Mouse (Mus musculus): ENCODE measurements around the gene F13b.

- TF ChIP-seq ZC3H11A (IDR thresholded peaks at IDR 0.05; ENCODE audit: low read depth, low read length) (no peak), CHD1 (IDR thresholded peaks at IDR 0.05; ENCODE audit: low read depth, low read length) (no peak), CTCF (IDR thresholded peaks at IDR 0.05 in 2 of 3, conservative IDR thresholded peaks at IDR 0.05 in 1 of 3; ENCODE audit: control insufficient read depth in 1 of 3, insufficient read depth in 1 of 3, low read depth in 2 of 3, low read length in 3 of 3, poor library complexity in 1 of 3, severe bottlenecking in 1 of 3) (no peak)
These were observed 47.0 kb downstream of the F13b start for GRCm38 (mm10) chr1:139548536-139548935.

All from MEL (cell line).